Mouse (Mus musculus): ENCODE results near the gene Eif4g1. TPM values are rescaled to one million over a fixed set of nuclear protein-coding genes. Genes with fewer than 3 reads are reported as not detected.

The Eif4g1 gene
- polyA plus RNA-seq, 1 experiment from 2014 or later: 99.1 TPM

GRCm38 (mm10) chr16:20673706-20674303 lies 5.7 kb downstream of the Eif4g1 start:
- H3K9me3 ChIP-seq (replicated peaks): no peaks in the 10 kb centered on the region
- H3K36me3 ChIP-seq: peaks cover 48% of the 10 kb centered on the region
- H3K27ac ChIP-seq: peak overlapping the region; percentile 95
- peak overlapping the region; percentile 83 for H3K4me2 ChIP-seq
- peak; percentile 75 for DNase-seq
- peak overlapping the region; percentile 96 for H3K9ac ChIP-seq
- WGBS (ENCODE audit: insufficient replicate concordance): 3% methylated on average over 14 of the region's 14 CpGs
- peaks cover 60% of the 10 kb centered on the region for H3K4me1 ChIP-seq (replicated peaks)
- peak overlapping the region; percentile 98 for H3K4me3 ChIP-seq (replicated peaks)
- ATAC-seq (ENCODE audit: low read depth): peak; percentile 78
- H3K27me3 ChIP-seq: no peaks in the 10 kb centered on the region

GRCm38 (mm10) chr16:20675213-20675612 lies 7.1 kb downstream of the Eif4g1 start:
- Histone ChIP-seq H3K4me3 (replicated peaks) (peak overlapping the region; percentile 98), H3K9me3 (replicated peaks) (no peaks in the 10 kb centered on the region), H3K27me3 (no peaks in the 10 kb centered on the region), H3K4me1 (replicated peaks) (peaks cover 66% of the 10 kb centered on the region), H3K27ac (peak overlapping the region; percentile 95), H3K36me3 (peaks cover 62% of the 10 kb centered on the region), H3K4me2 (peak overlapping the region; percentile 83), H3K9ac (peak overlapping the region; percentile 96; the same call in 1 of the 2 replicates)
- ATAC-seq (ENCODE audit: low read depth) (no peak), DNase-seq (no peak)
- WGBS (ENCODE audit: insufficient replicate concordance): 84% methylated on average over 6 of the region's 6 CpGs

GRCm38 (mm10) chr16:20676702-20677101 lies 8.6 kb downstream of the Eif4g1 start:
- Histone ChIP-seq H3K27me3 (no peaks in the 10 kb centered on the region), H3K4me2 (no peak overlapping the region), H3K9ac (no peak overlapping the region), H3K4me1 (replicated peaks) (peaks cover 64% of the 10 kb centered on the region), H3K36me3 (peaks cover 77% of the 10 kb centered on the region), H3K27ac (no peak overlapping the region), H3K4me3 (replicated peaks) (no peak overlapping the region), H3K9me3 (replicated peaks) (no peaks in the 10 kb centered on the region)
- no peak for DNase-seq
- WGBS (ENCODE audit: insufficient replicate concordance): 75% methylated on average over 4 of the region's 4 CpGs
- no peak for ATAC-seq (ENCODE audit: low read depth)

GRCm38 (mm10) chr16:20677380-20677779 lies 9.3 kb downstream of the Eif4g1 start:
- Histone ChIP-seq H3K4me2 (no peak overlapping the region), H3K4me3 (replicated peaks) (no peak overlapping the region), H3K4me1 (replicated peaks) (peaks cover 58% of the 10 kb centered on the region), H3K27me3 (no peaks in the 10 kb centered on the region), H3K27ac (peak overlapping the region; percentile 72), H3K9me3 (replicated peaks) (no peaks in the 10 kb centered on the region), H3K36me3 (peaks cover 84% of the 10 kb centered on the region), H3K9ac (peak overlapping the region; percentile 48)
- DNase-seq (no peak), ATAC-seq (ENCODE audit: low read depth) (no peak)
- 78% methylated on average over 5 of the region's 5 CpGs for WGBS (ENCODE audit: insufficient replicate concordance)

- no peak for DNase-seq
- H3K27me3 ChIP-seq: no peaks in the 10 kb centered on the region
- peaks cover 58% of the 10 kb centered on the region for H3K4me1 ChIP-seq (replicated peaks)
- 70% methylated on average over 10 of the region's 10 CpGs for WGBS (ENCODE audit: insufficient replicate concordance)
- no peak overlapping the region for H3K4me2 ChIP-seq
- peak overlapping the region; percentile 48; the same call in 1 of the 2 replicates for H3K9ac ChIP-seq
- H3K27ac ChIP-seq: peak overlapping the region; percentile 72
- peak; percentile 54; the same call in 1 of the 2 replicates for ATAC-seq (ENCODE audit: low read depth)
- H3K36me3 ChIP-seq: peaks cover 91% of the 10 kb centered on the region
- no peak overlapping the region for H3K4me3 ChIP-seq (replicated peaks)
- H3K9me3 ChIP-seq (replicated peaks): no peaks in the 10 kb centered on the region
Observed at GRCm38 (mm10) chr16:20677974-20678675, 10.0 kb downstream of the Eif4g1 start.

GRCm38 (mm10) chr16:20690774-20691173 lies 22.7 kb downstream of the Eif4g1 start:
- ATAC-seq (ENCODE audit: low read depth): no peak
- peaks cover 68% of the 10 kb centered on the region for H3K36me3 ChIP-seq
- 63% methylated on average over 3 of the region's 3 CpGs for WGBS (ENCODE audit: insufficient replicate concordance)
- H3K27me3 ChIP-seq: peaks cover 24% of the 10 kb centered on the region
- no peak overlapping the region for H3K4me3 ChIP-seq (replicated peaks)
- no peak for DNase-seq
- H3K9me3 ChIP-seq (replicated peaks): no peaks in the 10 kb centered on the region
- H3K4me2 ChIP-seq: no peak overlapping the region
- peaks cover 68% of the 10 kb centered on the region for H3K4me1 ChIP-seq (replicated peaks)
- 0 out of 2 replicates have a peak overlapping the region, but pooled peaks have one; percentile 23 for H3K27ac ChIP-seq
- no peak overlapping the region for H3K9ac ChIP-seq

- DNase-seq (no peak), ATAC-seq (ENCODE audit: low read depth) (no peak)
- WGBS (ENCODE audit: insufficient replicate concordance): 91% methylated on average over 1 of the region's 1 CpGs
- H3K4me2 ChIP-seq: no peak overlapping the region
- peaks cover 32% of the 10 kb centered on the region for H3K27me3 ChIP-seq
- no peaks in the 10 kb centered on the region for H3K9me3 ChIP-seq (replicated peaks)
- peaks cover 74% of the 10 kb centered on the region for H3K4me1 ChIP-seq (replicated peaks)
- no peak overlapping the region for H3K4me3 ChIP-seq (replicated peaks)
- peaks cover 60% of the 10 kb centered on the region for H3K36me3 ChIP-seq
- H3K9ac ChIP-seq: no peak overlapping the region
- H3K27ac ChIP-seq: no peak overlapping the region
Observed at GRCm38 (mm10) chr16:20691617-20692016, 23.5 kb downstream of the Eif4g1 start.

GRCm38 (mm10) chr16:20692241-20692965 lies 24.3 kb downstream of the Eif4g1 start:
- H3K4me1 ChIP-seq (replicated peaks): peaks cover 74% of the 10 kb centered on the region
- H3K27me3 ChIP-seq: peaks cover 40% of the 10 kb centered on the region
- DNase-seq (no peak), ATAC-seq (ENCODE audit: low read depth) (no peak)
- peaks cover 52% of the 10 kb centered on the region for H3K36me3 ChIP-seq
- H3K9me3 ChIP-seq (replicated peaks): no peaks in the 10 kb centered on the region
- peak overlapping the region; percentile 81 for H3K9ac ChIP-seq
- H3K4me3 ChIP-seq (replicated peaks): peak overlapping the region; percentile 70
- peak overlapping the region; percentile 61 for H3K27ac ChIP-seq
- peak overlapping the region; percentile 96 for H3K4me2 ChIP-seq
- WGBS (ENCODE audit: insufficient replicate concordance): 60% methylated on average over 16 of the region's 16 CpGs

GRCm38 (mm10) chr16:20693111-20693701 lies 25.1 kb downstream of the Eif4g1 start, which contains the start of gene Fam131a:
Gene Fam131a, plus strand, starts transcription at chr16:20693241.
- peak within 1 kb of the TSS; percentile 61 for H3K27ac ChIP-seq
- 3% methylated on average over 37 of the region's 37 CpGs for WGBS (ENCODE audit: insufficient replicate concordance)

GRCm38 (mm10) chr16:20694781-20695180 lies 26.7 kb downstream of the Eif4g1 start:
- Histone ChIP-seq H3K36me3 (peaks cover 28% of the 10 kb centered on the region), H3K4me1 (replicated peaks) (peaks cover 58% of the 10 kb centered on the region), H3K27me3 (peaks cover 59% of the 10 kb centered on the region), H3K27ac (no peak overlapping the region), H3K9ac (no peak overlapping the region), H3K4me3 (replicated peaks) (no peak overlapping the region), H3K9me3 (replicated peaks) (no peaks in the 10 kb centered on the region), H3K4me2 (0 out of 2 replicates have a peak overlapping the region, but pooled peaks have one; percentile 63)
- DNase-seq (no peak), ATAC-seq (ENCODE audit: low read depth) (no peak)
- 63% methylated on average over 8 of the region's 8 CpGs for WGBS (ENCODE audit: insufficient replicate concordance)

More at GRCm38 (mm10) chr16:20693111-20693701, 25.1 kb downstream of the Eif4g1 start, which contains the start of gene Fam131a:
- Histone ChIP-seq H3K9me3 (replicated peaks) (no peaks in the 10 kb centered on the region), H3K4me2 (peak within 1 kb of the TSS; percentile 96), H3K4me3 (replicated peaks) (peak within 1 kb of the TSS; percentile 70), H3K36me3 (peaks cover 44% of the 10 kb centered on the region), H3K27me3 (peaks cover 47% of the 10 kb centered on the region), H3K9ac (peak within 1 kb of the TSS; percentile 81), H3K4me1 (replicated peaks) (peaks cover 73% of the 10 kb centered on the region)
- ATAC-seq (ENCODE audit: low read depth) (peak; percentile 92), DNase-seq (peak; percentile 80)

Measured in liver, embryonic 13.5 days (tissue).